Mouse (Mus musculus) forebrain, postnatal 0 days (tissue): Measurements from ENCODE around the gene Slc4a3. TPM values are rescaled to one million over a fixed set of nuclear protein-coding genes. Genes with fewer than 3 reads are reported as not detected.

Experiments
- ATAC-seq: fragments of 200-750 bp; cut with Nextera tagmentation; 2 replicates; pipeline ENCODE4 v1.8.0; 2017; ENCODE audit warnings: mild to moderate bottlenecking, moderate library complexity
- DNase-seq: peaks from one replicate; pipeline ENCODE4 v3.0.0-alpha.2; 2015
- H3K27ac ChIP-seq: fragments of 300-500 bp; sonication (generic); 2 replicates; pipeline ENCODE4 v1.5.1; 2014; ENCODE audit warnings: low read depth, mild to moderate bottlenecking, antibody characterized with exemption, low read length, moderate library complexity, mixed read lengths
- H3K27me3 ChIP-seq: fragments of 300-500 bp; sonication (generic); 2 replicates; pipeline ENCODE4 v1.6.1; 2014; ENCODE audit warnings: mild to moderate bottlenecking, low read length, mixed read lengths; ENCODE audit not compliant: insufficient read depth
- H3K36me3 ChIP-seq: fragments of 300-500 bp; sonication (generic); 2 replicates; pipeline ENCODE4 v1.6.1; 2014; ENCODE audit warnings: mild to moderate bottlenecking, moderate library complexity; ENCODE audit not compliant: insufficient read depth
- H3K4me1 ChIP-seq: fragments of 300-500 bp; sonication (generic); 2 replicates; pipeline ENCODE4 v1.6.1; 2014; ENCODE audit warnings: antibody characterized with exemption; ENCODE audit not compliant: insufficient read depth
- H3K4me2 ChIP-seq: fragments of 300-500 bp; sonication (generic); 2 replicates; pipeline ENCODE4 v1.6.1; 2014; ENCODE audit warnings: low read depth, mild to moderate bottlenecking, moderate library complexity
- H3K4me3 ChIP-seq: fragments of 300-500 bp; sonication (generic); 2 replicates; pipeline ENCODE4 v1.5.1; 2014; ENCODE audit warnings: low read depth, low read length, mixed read lengths
- H3K9ac ChIP-seq: fragments of 300-500 bp; sonication (generic); 2 replicates; pipeline ENCODE4 v1.6.1; 2014; ENCODE audit warnings: mild to moderate bottlenecking
- H3K9me3 ChIP-seq: fragments of 300-500 bp; sonication (generic); 2 replicates; pipeline ENCODE4 v1.6.1; 2016; ENCODE audit warnings: low read length
- CTCF ChIP-seq: sonication (generic); IDR thresholded peaks from 2 replicates; pipeline ENCODE4 v1.5.1; 2016; ENCODE audit warnings: antibody characterized with exemption, control low read depth, low read depth
- WGBS: fragments of 180-500 bp; shearing (Covaris S2); extraction: QIAGEN DNeasy Blood & Tissue Kit; methylation state at CpG from one replicate; pipeline ENCODE4 v1.1.7; 2014; 5-methylcytosine and 5-hydroxymethylcytosine counted together
- polyA plus RNA-seq: library from polyadenylated mRNA; unstranded; fragments of >200 nt; fragmentation: Nextera tagmentation; extraction: Ambion mirVana; gene quantifications from 2 replicates; pipeline ENCODE4 v1.2.1, GENCODE M21; 2015
- total RNA-seq: library from RNA; depleted of rRNA; stranded (reverse); fragments of >200 nt; gene quantifications from 2 replicates; pipeline ENCODE4 v1.2.3, GENCODE M21; 2014

The Slc4a3 gene
- total and polyA plus RNA-seq, 2 experiments from 2014 or later = 73.0 to 120 TPM

GRCm38 (mm10) chr1:75504256-75505045 lies 41.6 kb upstream of the Slc4a3 start:
- ATAC-seq (no peak), DNase-seq (peak; percentile 32)
- peaks cover 19% of the 10 kb centered on the region for H3K36me3 ChIP-seq
- H3K27ac ChIP-seq = no peak overlapping the region
- peaks cover 9% of the 10 kb centered on the region; the same call in 1 of the 2 replicates for H3K4me1 ChIP-seq
- no peak for TF ChIP-seq CTCF
- peak overlapping the region; percentile 82 for H3K4me3 ChIP-seq
- H3K9me3 ChIP-seq = no peaks in the 10 kb centered on the region
- no peaks in the 10 kb centered on the region for H3K27me3 ChIP-seq
- peak overlapping the region; percentile 95 for H3K9ac ChIP-seq
- H3K4me2 ChIP-seq = peak overlapping the region; percentile 94
- WGBS = 57% methylated on average over 9 of the region's 9 CpGs

- Histone ChIP-seq H3K4me1 (peaks cover 9% of the 10 kb centered on the region; the same call in 1 of the 2 replicates), H3K4me2 (peak overlapping the region; percentile 94), H3K9me3 (no peaks in the 10 kb centered on the region), H3K27ac (peak overlapping the region; percentile 88), H3K4me3 (peak overlapping the region; percentile 82), H3K9ac (peak overlapping the region; percentile 95), H3K27me3 (no peaks in the 10 kb centered on the region), H3K36me3 (peaks cover 11% of the 10 kb centered on the region)
- DNase-seq (peak; percentile 91), ATAC-seq (peak; percentile 93)
- TF ChIP-seq CTCF = peak; percentile 18; the same call in 1 of the 2 replicates
- WGBS = 3% methylated on average over 77 of the region's 84 CpGs
Measured at GRCm38 (mm10) chr1:75505159-75505955, 40.7 kb upstream of the Slc4a3 start.

GRCm38 (mm10) chr1:75505956-75506831 lies 39.9 kb upstream of the Slc4a3 start, which contains the start of gene Obsl1:
Obsl1 (minus strand) TSS chr1:75506452.
- H3K4me2 ChIP-seq = peak within 1 kb of the TSS; percentile 94

GRCm38 (mm10) chr1:75507006-75507405 lies 39.1 kb upstream of the Slc4a3 start, which contains the start of gene Inha:
Inha (plus strand) TSS chr1:75507077.
- ATAC-seq (no peak), DNase-seq (no peak)
- Histone ChIP-seq H3K27me3 (no peaks in the 10 kb centered on the region), H3K36me3 (no peaks in the 10 kb centered on the region; the same call in 1 of the 2 replicates), H3K4me2 (peak within 1 kb of the TSS; percentile 94), H3K27ac (peak within 1 kb of the TSS; percentile 88), H3K9me3 (no peaks in the 10 kb centered on the region), H3K4me3 (peak within 1 kb of the TSS; percentile 82), H3K9ac (peak within 1 kb of the TSS; percentile 95), H3K4me1 (peaks cover 9% of the 10 kb centered on the region; the same call in 1 of the 2 replicates)
- TF ChIP-seq CTCF = no peak
- WGBS = 81% methylated on average over 10 of the region's 10 CpGs

More at GRCm38 (mm10) chr1:75505956-75506831, 39.9 kb upstream of the Slc4a3 start, which contains the start of gene Obsl1:
- peak; percentile 68 for DNase-seq
- peak within 1 kb of the TSS; percentile 82 for H3K4me3 ChIP-seq
- peak within 1 kb of the TSS; percentile 88 for H3K27ac ChIP-seq
- H3K36me3 ChIP-seq = peaks cover 8% of the 10 kb centered on the region
- peaks cover 9% of the 10 kb centered on the region; the same call in 1 of the 2 replicates for H3K4me1 ChIP-seq
- peak; percentile 69 for ATAC-seq
- no peak for TF ChIP-seq CTCF
- 3% methylated on average over 64 of the region's 65 CpGs for WGBS
- no peaks in the 10 kb centered on the region for H3K9me3 ChIP-seq
- no peaks in the 10 kb centered on the region for H3K27me3 ChIP-seq
- H3K9ac ChIP-seq = peak within 1 kb of the TSS; percentile 95

- peaks cover 5% of the 10 kb centered on the region; the same call in 1 of the 2 replicates for H3K4me1 ChIP-seq
- no peak overlapping the region for H3K27ac ChIP-seq
- no peak overlapping the region for H3K9ac ChIP-seq
- 58% methylated on average over 20 of the region's 20 CpGs for WGBS
- H3K4me3 ChIP-seq = no peak overlapping the region
- no peak for TF ChIP-seq CTCF
- H3K9me3 ChIP-seq = no peaks in the 10 kb centered on the region
- ATAC-seq (no peak), DNase-seq (no peak)
- no peaks in the 10 kb centered on the region for H3K36me3 ChIP-seq
- no peaks in the 10 kb centered on the region for H3K27me3 ChIP-seq
- no peak overlapping the region for H3K4me2 ChIP-seq
Measured at GRCm38 (mm10) chr1:75509586-75509985, 36.5 kb upstream of the Slc4a3 start.

- Histone ChIP-seq H3K36me3 (no peaks in the 10 kb centered on the region), H3K27ac (no peak overlapping the region), H3K9me3 (no peaks in the 10 kb centered on the region), H3K27me3 (no peaks in the 10 kb centered on the region), H3K4me3 (no peak overlapping the region), H3K4me1 (no peaks in the 10 kb centered on the region), H3K4me2 (no peak overlapping the region), H3K9ac (no peak overlapping the region)
- TF ChIP-seq CTCF = no peak
- WGBS = 72% methylated on average over 5 of the region's 5 CpGs
- no peak for ATAC-seq
- DNase-seq = no peak
Measured at GRCm38 (mm10) chr1:75510154-75510553, 35.9 kb upstream of the Slc4a3 start.
